In the genomic region with DNA sequence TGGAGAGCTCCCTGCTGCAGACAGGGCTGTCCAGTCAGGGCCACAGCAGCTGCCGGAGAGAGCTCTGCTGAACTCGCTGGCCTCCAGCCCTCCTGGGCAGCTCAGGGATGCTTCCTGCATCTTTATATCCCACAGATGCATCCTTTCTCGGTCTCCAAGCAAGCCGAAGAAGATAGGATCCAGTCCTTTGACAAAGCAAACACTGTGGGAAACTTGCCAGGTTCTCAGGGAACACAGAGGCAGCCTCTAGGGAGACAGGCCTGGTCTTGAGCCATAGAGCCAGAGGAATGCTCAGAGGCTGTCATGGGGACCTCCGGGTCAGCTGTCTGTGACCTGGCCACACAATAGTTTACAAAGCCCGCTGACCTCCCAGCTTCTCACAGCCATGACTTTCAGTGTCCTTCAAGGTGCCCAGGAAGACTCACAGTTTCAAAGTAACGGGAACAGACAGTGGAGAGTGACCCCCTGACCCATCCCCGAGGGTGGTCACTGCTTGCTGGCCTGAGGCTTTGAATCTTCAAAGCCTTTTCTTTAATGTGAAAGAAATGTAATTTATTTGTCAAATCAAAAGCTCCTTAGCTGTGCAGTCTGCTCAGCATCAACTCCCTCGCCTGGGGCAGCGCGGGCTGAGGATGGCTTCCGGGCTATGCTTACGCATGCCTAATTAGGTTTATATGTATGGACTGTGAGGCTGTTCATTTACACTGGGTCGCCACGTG, we compare ENCODE assay signal across 7 mouse cellular contexts.
DNase-seq lines count a peak whose midpoint lies in the region; ATAC-seq lines count a peak whose summit lies in the region.

No protein-coding gene starts in this region.

- H3K4me1 ChIP-seq in embryonic facial prominence, embryonic 14.5 days (ENCODE audit: control insufficient read depth, insufficient read depth, low read length), result peaks cover 9% of the 10 kb centered on the region; the same call in 1 of the 2 replicates
- H3K4me1 ChIP-seq in hindbrain, embryonic 13.5 days (replicated peaks), result peaks cover 56% of the 10 kb centered on the region

- peaks cover 4% of the 10 kb centered on the region; the same call in 1 of the 2 replicates for H3K9me3 ChIP-seq in embryonic facial prominence, embryonic 14.5 days (ENCODE audit: control insufficient read depth, low read length)
- no peaks in the 10 kb centered on the region for H3K9me3 ChIP-seq in hindbrain, embryonic 13.5 days

- H3K27ac ChIP-seq in embryonic facial prominence, embryonic 14.5 days (replicated peaks; ENCODE audit: low read depth, low read length), result no peak overlapping the region
- H3K27ac ChIP-seq in hindbrain, embryonic 13.5 days, result peak overlapping the region; percentile 19; the same call in 1 of the 2 replicates

- no peak overlapping the region for H3K4me2 ChIP-seq in embryonic facial prominence, embryonic 14.5 days (ENCODE audit: low read depth, low read length)
- no peak overlapping the region for H3K4me2 ChIP-seq in hindbrain, embryonic 13.5 days

- H3K36me3 ChIP-seq in embryonic facial prominence, embryonic 14.5 days (ENCODE audit: control insufficient read depth, insufficient read depth, low read length), result no peaks in the 10 kb centered on the region
- H3K36me3 ChIP-seq in hindbrain, embryonic 13.5 days, result no peaks in the 10 kb centered on the region

- no peak overlapping the region for H3K9ac ChIP-seq in embryonic facial prominence, embryonic 14.5 days (ENCODE audit: low read depth, low read length)
- no peak overlapping the region for H3K9ac ChIP-seq in hindbrain, embryonic 13.5 days

- peak; percentile 83 for DNase-seq in embryo, embryonic 10 days (ENCODE audit: low spot score)
- DNase-seq in embryonic facial prominence, embryonic 14.5 days (ENCODE audit: low spot score), result peak; percentile 26
- peak; percentile 56 for DNase-seq in lung, postnatal 10 days
- DNase-seq in urinary bladder, postnatal 10 days (ENCODE audit: low spot score), result no peak
- no peak for DNase-seq in T-cell, adult 2 months (ENCODE audit: low spot score)
- DNase-seq in thymus, postnatal 25 days, result no peak

- WGBS in embryonic facial prominence, embryonic 14.5 days, result 30% methylated on average over 15 of the region's 15 CpGs
- 8% methylated on average over 15 of the region's 15 CpGs for WGBS in hindbrain, embryonic 13.5 days

- H3K27me3 ChIP-seq in embryonic facial prominence, embryonic 14.5 days (replicated peaks; ENCODE audit: control insufficient read depth, insufficient read depth, low read length), result no peaks in the 10 kb centered on the region
- no peaks in the 10 kb centered on the region for H3K27me3 ChIP-seq in hindbrain, embryonic 13.5 days

- no peak overlapping the region for H3K4me3 ChIP-seq in embryonic facial prominence, embryonic 14.5 days (ENCODE audit: low read depth, low read length)
- no peak overlapping the region for H3K4me3 ChIP-seq in hindbrain, embryonic 13.5 days

- no peak for ATAC-seq in embryonic facial prominence, embryonic 14.5 days (ENCODE audit: low read depth)
- ATAC-seq in hindbrain, embryonic 13.5 days (ENCODE audit: low FRiP score), result peak; percentile 34; the same call in 1 of the 2 replicates

Comparison
In these comparisons a context has a peak if more than half of its experiments do, and no peak if none do; other contexts are left out.
1. DNase-seq: peak in embryo, embryonic 10 days (single experiment), embryonic facial prominence, embryonic 14.5 days (single experiment) and lung, postnatal 10 days (single experiment); none in urinary bladder, postnatal 10 days (single experiment), T-cell, adult 2 months (single experiment) and thymus, postnatal 25 days (single experiment).